Mouse (Mus musculus) thymus, adult 2 months (tissue): ENCODE results near the gene Tmem132d. TPM values are rescaled to one million over a fixed set of nuclear protein-coding genes. Genes with fewer than 3 reads are reported as not detected.

ENCODE experiments used
- DNase-seq: peaks from one replicate; pipeline ENCODE4 v3.0.0; 2021
- H3K27ac ChIP-seq: fragments of 200-500 bp; 2 replicates; pipeline ENCODE4 v1.5.1; 2012; ENCODE audit warnings: low read length, control low read depth; ENCODE audit not compliant: control insufficient read depth, insufficient read depth
- H3K27me3 ChIP-seq: fragments of 200-500 bp; 2 replicates; pipeline ENCODE4 v1.6.1; 2012; ENCODE audit warnings: mild to moderate bottlenecking, low read length, moderate library complexity, mixed read lengths; ENCODE audit not compliant: control insufficient read depth, insufficient read depth
- H3K36me3 ChIP-seq: fragments of 200-500 bp; 2 replicates; pipeline ENCODE4 v1.6.1; 2012; ENCODE audit warnings: mild to moderate bottlenecking, low read length, moderate library complexity; ENCODE audit not compliant: control insufficient read depth, insufficient read depth
- H3K4me1 ChIP-seq: fragments of 200-500 bp; replicated peaks from 2 replicates; pipeline ENCODE4 v1.6.1; 2012; ENCODE audit warnings: low read length; ENCODE audit not compliant: control insufficient read depth, insufficient read depth
- H3K4me3 ChIP-seq: fragments of 200-500 bp; 2 replicates; pipeline ENCODE4 v1.5.1; 2012; ENCODE audit warnings: mild to moderate bottlenecking, low read length, control low read depth, moderate library complexity; ENCODE audit not compliant: control insufficient read depth, insufficient read depth
- CTCF ChIP-seq: fragments of 200-500 bp; IDR thresholded peaks from 2 replicates; pipeline ENCODE4 v1.5.1; 2012; ENCODE audit warnings: mild to moderate bottlenecking, control low read depth, low read length, moderate library complexity, borderline replicate concordance; ENCODE audit not compliant: control insufficient read depth, poor library complexity, insufficient read depth; ENCODE audit errors: extremely low read depth
- POLR2A ChIP-seq: fragments of 200-500 bp; IDR thresholded peaks from 2 replicates; pipeline ENCODE4 v1.6.1; 2012; ENCODE audit warnings: mild to moderate bottlenecking, low read length, control low read depth, moderate library complexity; ENCODE audit not compliant: control insufficient read depth, poor library complexity, insufficient read depth; ENCODE audit errors: extremely low read depth
- WGBS: fragments of 180-500 bp; shearing (Covaris S2); methylation state at CpG from one replicate; pipeline ENCODE4 v1.1.7; 2018; 5-methylcytosine and 5-hydroxymethylcytosine counted together
- polyA plus RNA-seq: library from polyadenylated mRNA; depleted of rRNA; stranded (reverse); fragments of >200 nt; gene quantifications from 2 replicates; pipeline ENCODE4 v1.2.3, GENCODE M21; 2012

Tmem132d gene
- polyA plus RNA-seq, 1 experiment = 0.07 TPM

- no peaks in the 10 kb centered on the region for H3K4me1 ChIP-seq
- no peak for TF ChIP-seq POLR2A
- TF ChIP-seq CTCF = no peak
- no peak for DNase-seq
- H3K27me3 ChIP-seq = no peaks in the 10 kb centered on the region
- no peak overlapping the region for H3K4me3 ChIP-seq
- WGBS = 82% methylated on average over 6 of the region's 6 CpGs
- H3K27ac ChIP-seq = no peak overlapping the region
- H3K36me3 ChIP-seq = no peaks in the 10 kb centered on the region
These were observed 453.4 kb downstream of the Tmem132d start for GRCm38 (mm10) chr5:127979329-127980002.

- Histone ChIP-seq H3K36me3 (no peaks in the 10 kb centered on the region), H3K27me3 (no peaks in the 10 kb centered on the region), H3K4me1 (no peaks in the 10 kb centered on the region), H3K27ac (no peak overlapping the region), H3K4me3 (no peak overlapping the region)
- DNase-seq = no peak
- 96% methylated on average over 10 of the region's 10 CpGs for WGBS
- TF ChIP-seq CTCF (no peak), POLR2A (no peak)
These were observed 456.2 kb downstream of the Tmem132d start for GRCm38 (mm10) chr5:127976661-127977060.

- no peaks in the 10 kb centered on the region for H3K36me3 ChIP-seq
- WGBS = 87% methylated on average over 3 of the region's 3 CpGs
- H3K27me3 ChIP-seq = no peaks in the 10 kb centered on the region
- no peak overlapping the region for H3K27ac ChIP-seq
- DNase-seq = no peak
- H3K4me3 ChIP-seq = no peak overlapping the region
- H3K4me1 ChIP-seq = no peaks in the 10 kb centered on the region
- TF ChIP-seq CTCF (no peak), POLR2A (no peak)
These were observed 467.2 kb downstream of the Tmem132d start for GRCm38 (mm10) chr5:127965700-127966099.

GRCm38 (mm10) chr5:127962656-127963055 is 470.2 kb downstream of the Tmem132d start:
- Histone ChIP-seq H3K27ac (no peak overlapping the region), H3K4me1 (no peaks in the 10 kb centered on the region), H3K36me3 (no peaks in the 10 kb centered on the region), H3K4me3 (no peak overlapping the region), H3K27me3 (no peaks in the 10 kb centered on the region)
- 91% methylated on average over 4 of the region's 4 CpGs for WGBS
- DNase-seq = no peak
- TF ChIP-seq POLR2A (no peak), CTCF (no peak)

GRCm38 (mm10) chr5:127956511-127957097 is 476.3 kb downstream of the Tmem132d start:
- Histone ChIP-seq H3K4me1 (no peaks in the 10 kb centered on the region), H3K36me3 (no peaks in the 10 kb centered on the region), H3K27me3 (no peaks in the 10 kb centered on the region), H3K4me3 (no peak overlapping the region), H3K27ac (no peak overlapping the region)
- 84% methylated on average over 17 of the region's 17 CpGs for WGBS
- TF ChIP-seq CTCF (no peak), POLR2A (no peak)
- DNase-seq = no peak

GRCm38 (mm10) chr5:127954231-127954790 is 478.6 kb downstream of the Tmem132d start:
- WGBS = 90% methylated on average over 16 of the region's 16 CpGs

More at GRCm38 (mm10) chr5:127954231-127954790, 478.6 kb downstream of the Tmem132d start:
- Histone ChIP-seq H3K27ac (no peak overlapping the region), H3K4me3 (no peak overlapping the region), H3K4me1 (no peaks in the 10 kb centered on the region), H3K27me3 (no peaks in the 10 kb centered on the region), H3K36me3 (no peaks in the 10 kb centered on the region)
- TF ChIP-seq CTCF = no peak
- no peak for TF ChIP-seq POLR2A
- DNase-seq = no peak
